In the genomic region with DNA sequence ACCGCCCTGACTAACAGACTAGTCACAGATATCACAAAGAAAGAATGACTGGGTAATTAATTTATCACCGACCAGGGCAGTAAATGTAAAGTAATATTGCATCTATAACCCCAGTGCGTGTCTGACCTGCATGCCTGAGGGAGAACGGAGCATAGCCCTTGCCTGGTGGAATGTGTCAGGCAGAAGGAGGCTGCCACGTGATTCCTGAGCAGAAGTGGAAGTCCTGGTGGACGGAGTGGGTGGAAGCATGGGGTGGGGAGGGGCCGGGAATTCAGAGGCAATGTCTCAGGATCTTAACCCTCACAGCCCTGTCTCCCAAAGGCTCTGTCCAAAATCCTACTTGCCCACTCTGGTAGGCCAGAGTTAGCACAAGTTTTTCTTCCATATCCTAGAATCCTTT, we compare ENCODE assay signal across 8 mouse cellular contexts. TPM values are rescaled to one million over a fixed set of nuclear protein-coding genes. Genes with fewer than 3 reads are reported as not detected.
DNase-seq lines count a peak whose midpoint lies in the region; ATAC-seq and TF ChIP-seq lines count a peak whose summit lies in the region.

No protein-coding gene starts in this region.

- TF ChIP-seq EP300 in heart, postnatal 0 days (IDR thresholded peaks at IDR 0.05; ENCODE audit: low read depth) = no peak

- no peak; the same call in 1 of the 2 replicates for TF ChIP-seq CTCF in heart, postnatal 0 days (IDR thresholded peaks at IDR 0.05; ENCODE audit: low read depth)

- no peak overlapping the region for H3K4me3 ChIP-seq in heart, embryonic 11.5 days (ENCODE audit: low read depth, low read length)
- no peak overlapping the region for H3K4me3 ChIP-seq in heart, postnatal 0 days (ENCODE audit: low read depth, low read length)
- H3K4me3 ChIP-seq in stomach, embryonic 14.5 days (ENCODE audit: low read depth, low read length) = no peak overlapping the region

- H3K4me1 ChIP-seq in heart, embryonic 11.5 days (ENCODE audit: control insufficient read depth, insufficient read depth, low read length) = peaks cover 53% of the 10 kb centered on the region
- H3K4me1 ChIP-seq in heart, postnatal 0 days (ENCODE audit: control insufficient read depth, insufficient read depth) = peaks cover 38% of the 10 kb centered on the region
- H3K4me1 ChIP-seq in stomach, embryonic 14.5 days (ENCODE audit: control insufficient read depth, insufficient read depth, low read length) = peaks cover 43% of the 10 kb centered on the region

- no peak; the same call in 1 of the 2 replicates for ATAC-seq in heart, embryonic 11.5 days (replicated peaks; ENCODE audit: insufficient number of reproducible peaks, low FRiP score, low TSS enrichment)
- ATAC-seq in heart, postnatal 0 days (ENCODE audit: insufficient read depth, low read depth) = peak; percentile 67
- peak; percentile 47 for ATAC-seq in stomach, embryonic 14.5 days (ENCODE audit: insufficient number of reproducible peaks, insufficient read depth, low FRiP score, low read depth)

- H3K4me2 ChIP-seq in heart, embryonic 11.5 days = peak overlapping the region; percentile 49; the same call in 1 of the 2 replicates
- H3K4me2 ChIP-seq in heart, postnatal 0 days (ENCODE audit: low read depth, low read length) = no peak overlapping the region
- no peak overlapping the region for H3K4me2 ChIP-seq in stomach, embryonic 14.5 days (replicated peaks; ENCODE audit: low read depth, low read length)

- no peaks in the 10 kb centered on the region for H3K36me3 ChIP-seq in heart, embryonic 11.5 days (ENCODE audit: control insufficient read depth, insufficient read depth, low read length)
- H3K36me3 ChIP-seq in heart, postnatal 0 days (replicated peaks; ENCODE audit: control insufficient read depth, insufficient read depth, low read length) = no peaks in the 10 kb centered on the region
- no peaks in the 10 kb centered on the region for H3K36me3 ChIP-seq in stomach, embryonic 14.5 days (ENCODE audit: control insufficient read depth, insufficient read depth, low read length)

- no peaks in the 10 kb centered on the region for H3K27me3 ChIP-seq in heart, embryonic 11.5 days (ENCODE audit: control insufficient read depth, insufficient read depth, low read length)
- no peaks in the 10 kb centered on the region for H3K27me3 ChIP-seq in heart, postnatal 0 days (ENCODE audit: control insufficient read depth, insufficient read depth, low read length)
- no peaks in the 10 kb centered on the region for H3K27me3 ChIP-seq in stomach, embryonic 14.5 days (ENCODE audit: control insufficient read depth, insufficient read depth, low read length)

- 30% methylated on average over 7 of the region's 7 CpGs for WGBS in heart, embryonic 11.5 days (ENCODE audit: insufficient replicate concordance)
- WGBS in heart, postnatal 0 days = 19% methylated on average over 7 of the region's 7 CpGs
- WGBS in stomach, embryonic 14.5 days = 27% methylated on average over 7 of the region's 7 CpGs

- H3K27ac ChIP-seq in heart, embryonic 11.5 days (ENCODE audit: low read depth, low read length) = peak overlapping the region; percentile 50
- 0 out of 2 replicates have a peak overlapping the region, but pooled peaks have one; percentile 40 for H3K27ac ChIP-seq in heart, postnatal 0 days (ENCODE audit: low read depth)
- peak overlapping the region; percentile 21; the same call in 1 of the 2 replicates for H3K27ac ChIP-seq in stomach, embryonic 14.5 days (ENCODE audit: low read length)

- H3K9ac ChIP-seq in heart, embryonic 11.5 days (ENCODE audit: low read depth, low read length) = no peak overlapping the region
- no peak overlapping the region for H3K9ac ChIP-seq in heart, postnatal 0 days (replicated peaks; ENCODE audit: low read depth, low read length)
- H3K9ac ChIP-seq in stomach, embryonic 14.5 days (replicated peaks; ENCODE audit: low read depth, low read length) = no peak overlapping the region

- no peaks in the 10 kb centered on the region for H3K9me3 ChIP-seq in heart, embryonic 11.5 days (replicated peaks; ENCODE audit: control insufficient read depth, low read length)
- no peaks in the 10 kb centered on the region for H3K9me3 ChIP-seq in heart, postnatal 0 days (replicated peaks; ENCODE audit: control insufficient read depth, low read length)
- no peaks in the 10 kb centered on the region for H3K9me3 ChIP-seq in stomach, embryonic 14.5 days (ENCODE audit: control insufficient read depth, low read depth, low read length)

- DNase-seq in heart, adult 8-10 months (ENCODE audit: low spot score) = no peak
- no peak for DNase-seq in heart, postnatal 0 days (ENCODE audit: low spot score)
- DNase-seq in kidney, postnatal 4 days = peak; percentile 63 to 81
- no peak for DNase-seq in right cerebral cortex, postnatal 25 days
- no peak for DNase-seq in frontal cortex, postnatal 36 days (ENCODE audit: low spot score in 2 of 2)
- DNase-seq in gastrocnemius, adult 18-20 months (ENCODE audit: low spot score) = no peak

RNA-seq across cellular contexts. Expression of a gene that starts 3.2 kb away (rescaled TPM):
- 3.1 and 5.1 TPM in 2 replicates for polyA plus RNA-seq in heart, embryonic 11.5 days (2014; fragmentation: Nextera tagmentation; extraction: Ambion mirVana)
- 1 to 10 TPM; 1.8 to 2.7 (median 2.3) TPM for total RNA-seq in heart, adult 8-10 months (2022)
- total RNA-seq in heart, postnatal 0 days (2014; rRNA removed; ENCODE audit: low replicate concordance) = 20.9 and 21.9 TPM in 2 replicates
- 4.9 and 5.7 TPM in 2 replicates for polyA plus RNA-seq in heart, postnatal 0 days (2015; fragmentation: Nextera tagmentation; extraction: Ambion mirVana)
- polyA plus RNA-seq in stomach, embryonic 14.5 days (2014; fragmentation: Nextera tagmentation; extraction: Ambion mirVana) = 0.67 and 0.91 TPM in 2 replicates
- total RNA-seq in gastrocnemius, adult 18-20 months (2021) = under 1 TPM; 0.53 to 0.62 TPM

Comparison
In these comparisons a context has a peak if more than half of its experiments do, and no peak if none do; other contexts are left out.
1. DNase-seq: peak in kidney, postnatal 4 days (2 of 2); none in heart, adult 8-10 months (single experiment), heart, postnatal 0 days (single experiment), right cerebral cortex, postnatal 25 days (single experiment), frontal cortex, postnatal 36 days (0 of 2) and gastrocnemius, adult 18-20 months (single experiment).
2. Peak in every context shown above with its lines, with median percentiles within 50 percentile points of each other: H3K27ac ChIP-seq.